Mouse (Mus musculus): Measurements from ENCODE around the gene Slc25a22. TPM values are rescaled to one million over a fixed set of nuclear protein-coding genes. Genes with fewer than 3 reads are reported as not detected.
A peak's percentile ranks its signal among the peaks of the same experiment; 100 is the strongest.

Gene Slc25a22
- polyA plus RNA-seq, 1 experiment = 328 TPM

- peaks cover 20% of the 10 kb centered on the region for H3K4me1 ChIP-seq (ENCODE audit: control insufficient read depth, insufficient read depth, low read length)
- no peak for TF ChIP-seq POLR2A (IDR thresholded peaks at IDR 0.05; ENCODE audit: borderline replicate concordance, insufficient read depth, low read length)
- no peak for TF ChIP-seq CTCF (IDR thresholded peaks at IDR 0.05; ENCODE audit: borderline replicate concordance, insufficient read depth, low read depth, low read length)
- H3K27me3 ChIP-seq (ENCODE audit: control insufficient read depth, insufficient read depth, low read length) = no peaks in the 10 kb centered on the region
- no peak overlapping the region for H3K27ac ChIP-seq (ENCODE audit: insufficient read depth, low read length)
- no peak overlapping the region for H3K4me3 ChIP-seq (replicated peaks; ENCODE audit: insufficient read depth, low read depth, low read length)
- peak in 1 of 2 experiments; percentile 26 for DNase-seq
- 89% methylated on average over 18 of the region's 18 CpGs for WGBS
Observed at GRCm38 (mm10) chr7:141469901-141470636, 32.4 kb upstream of the Slc25a22 start.

- Histone ChIP-seq H3K4me1 (ENCODE audit: control insufficient read depth, insufficient read depth, low read length) (peaks cover 20% of the 10 kb centered on the region), H3K27me3 (ENCODE audit: control insufficient read depth, insufficient read depth, low read length) (no peaks in the 10 kb centered on the region), H3K4me3 (replicated peaks; ENCODE audit: insufficient read depth, low read depth, low read length) (no peak overlapping the region), H3K27ac (ENCODE audit: insufficient read depth, low read length) (no peak overlapping the region)
- TF ChIP-seq POLR2A (IDR thresholded peaks at IDR 0.05; ENCODE audit: borderline replicate concordance, insufficient read depth, low read length) = no peak
- no peak for DNase-seq
- WGBS = 59% methylated on average over 6 of the region's 6 CpGs
Observed at GRCm38 (mm10) chr7:141469352-141469751, 31.7 kb upstream of the Slc25a22 start.

- Histone ChIP-seq H3K27ac (ENCODE audit: insufficient read depth, low read length) (no peak overlapping the region), H3K4me3 (replicated peaks; ENCODE audit: insufficient read depth, low read depth, low read length) (peak overlapping the region; percentile 88), H3K27me3 (ENCODE audit: control insufficient read depth, insufficient read depth, low read length) (no peaks in the 10 kb centered on the region), H3K4me1 (ENCODE audit: control insufficient read depth, insufficient read depth, low read length) (peaks cover 20% of the 10 kb centered on the region)
- TF ChIP-seq POLR2A (IDR thresholded peaks at IDR 0.05; ENCODE audit: borderline replicate concordance, insufficient read depth, low read length) = no peak
- TF ChIP-seq CTCF (IDR thresholded peaks at IDR 0.05; ENCODE audit: borderline replicate concordance, insufficient read depth, low read depth, low read length) = peak; percentile 41; the same call in 1 of the 2 replicates
- peak; percentile 55 to 65 for DNase-seq
- 17% methylated on average over 8 of the region's 8 CpGs for WGBS
Observed at GRCm38 (mm10) chr7:141468522-141469211, 31.0 kb upstream of the Slc25a22 start.

- Histone ChIP-seq H3K4me3 (replicated peaks; ENCODE audit: insufficient read depth, low read depth, low read length) (peak overlapping the region; percentile 88), H3K27me3 (ENCODE audit: control insufficient read depth, insufficient read depth, low read length) (no peaks in the 10 kb centered on the region), H3K27ac (ENCODE audit: insufficient read depth, low read length) (no peak overlapping the region; the same call in 1 of the 2 replicates), H3K4me1 (ENCODE audit: control insufficient read depth, insufficient read depth, low read length) (peaks cover 20% of the 10 kb centered on the region)
- WGBS = 60% methylated on average over 5 of the region's 5 CpGs
- TF ChIP-seq CTCF (IDR thresholded peaks at IDR 0.05; ENCODE audit: borderline replicate concordance, insufficient read depth, low read depth, low read length) (no peak), POLR2A (IDR thresholded peaks at IDR 0.05; ENCODE audit: borderline replicate concordance, insufficient read depth, low read length) (no peak)
- no peak for DNase-seq
Observed at GRCm38 (mm10) chr7:141468164-141468521, 30.5 kb upstream of the Slc25a22 start.

GRCm38 (mm10) chr7:141467230-141468030 lies 29.7 kb upstream of the Slc25a22 start, which contains the start of gene Cd151:
Gene Cd151, plus strand, starts transcription at chr7:141467392.
- Histone ChIP-seq H3K4me3 (replicated peaks; ENCODE audit: insufficient read depth, low read depth, low read length) (peak within 1 kb of the TSS; percentile 88), H3K27me3 (ENCODE audit: control insufficient read depth, insufficient read depth, low read length) (no peaks in the 10 kb centered on the region), H3K4me1 (ENCODE audit: control insufficient read depth, insufficient read depth, low read length) (peaks cover 23% of the 10 kb centered on the region), H3K27ac (ENCODE audit: insufficient read depth, low read length) (no peak within 1 kb of the TSS; the same call in 1 of the 2 replicates)
- TF ChIP-seq POLR2A (IDR thresholded peaks at IDR 0.05; ENCODE audit: borderline replicate concordance, insufficient read depth, low read length) = peak; percentile 34; the same call in 1 of the 2 replicates
- no peak for TF ChIP-seq CTCF (IDR thresholded peaks at IDR 0.05; ENCODE audit: borderline replicate concordance, insufficient read depth, low read depth, low read length)
- DNase-seq = peak; percentile 73 to 74
- 3% methylated on average over 52 of the region's 52 CpGs for WGBS

GRCm38 (mm10) chr7:141466607-141467148 lies 29.0 kb upstream of the Slc25a22 start:
- Histone ChIP-seq H3K27me3 (ENCODE audit: control insufficient read depth, insufficient read depth, low read length) (no peaks in the 10 kb centered on the region), H3K27ac (ENCODE audit: insufficient read depth, low read length) (no peak overlapping the region), H3K4me3 (replicated peaks; ENCODE audit: insufficient read depth, low read depth, low read length) (peak overlapping the region; percentile 88), H3K4me1 (ENCODE audit: control insufficient read depth, insufficient read depth, low read length) (peaks cover 28% of the 10 kb centered on the region)
- 39% methylated on average over 10 of the region's 10 CpGs for WGBS
- TF ChIP-seq CTCF (IDR thresholded peaks at IDR 0.05; ENCODE audit: borderline replicate concordance, insufficient read depth, low read depth, low read length) = no peak
- TF ChIP-seq POLR2A (IDR thresholded peaks at IDR 0.05; ENCODE audit: borderline replicate concordance, insufficient read depth, low read length) = no peak
- DNase-seq = no peak

GRCm38 (mm10) chr7:141466045-141466394 lies 28.3 kb upstream of the Slc25a22 start:
- H3K4me3 ChIP-seq (replicated peaks; ENCODE audit: insufficient read depth, low read depth, low read length) = no peak overlapping the region
- no peaks in the 10 kb centered on the region for H3K27me3 ChIP-seq (ENCODE audit: control insufficient read depth, insufficient read depth, low read length)
- 83% methylated on average over 7 of the region's 7 CpGs for WGBS
- DNase-seq = no peak
- TF ChIP-seq POLR2A (IDR thresholded peaks at IDR 0.05; ENCODE audit: borderline replicate concordance, insufficient read depth, low read length) (no peak), CTCF (IDR thresholded peaks at IDR 0.05; ENCODE audit: borderline replicate concordance, insufficient read depth, low read depth, low read length) (no peak)
- no peak overlapping the region for H3K27ac ChIP-seq (ENCODE audit: insufficient read depth, low read length)
- H3K4me1 ChIP-seq (ENCODE audit: control insufficient read depth, insufficient read depth, low read length) = peaks cover 28% of the 10 kb centered on the region

All from cerebellum, adult 2 months (tissue).